Mouse (Mus musculus): ENCODE measurements around the gene Fsip1.

Fsip1 gene

GRCm38 (mm10) chr2:118091226-118091625 is 165.5 kb downstream of the Fsip1 start:
- DNase-seq (ENCODE audit: low read depth, low spot score), result no peak

- DNase-seq (ENCODE audit: low read depth, low spot score), result no peak
These were observed 169.6 kb downstream of the Fsip1 start for GRCm38 (mm10) chr2:118087044-118087726.

- DNase-seq (ENCODE audit: low read depth, low spot score), result no peak
These were observed 171.1 kb downstream of the Fsip1 start for GRCm38 (mm10) chr2:118085647-118086046.

- DNase-seq (ENCODE audit: low read depth, low spot score), result no peak
These were observed 172.1 kb downstream of the Fsip1 start for GRCm38 (mm10) chr2:118084693-118085092.

- DNase-seq (ENCODE audit: low read depth, low spot score), result no peak
These were observed 173.1 kb downstream of the Fsip1 start for GRCm38 (mm10) chr2:118083652-118084051.

GRCm38 (mm10) chr2:118081581-118081980 is 175.2 kb downstream of the Fsip1 start:
- DNase-seq (ENCODE audit: low read depth, low spot score), result no peak

All from brain, adult 2 months (tissue).